Mouse (Mus musculus) ovary, adult 18-20 months (tissue): ENCODE data around the gene Ascl3.

Source experiments
- DNase-seq: peaks from one replicate; pipeline ENCODE4 v3.0.0; 2022; ENCODE audit warnings: low spot score, mixed read lengths

Gene Ascl3

GRCm38 (mm10) chr7:109731626-109732025 lies at the start of gene Ascl3:
Gene Ascl3, minus strand, starts transcription at chr7:109731726.
- DNase-seq: no peak

- no peak for DNase-seq
These were observed 49.6 kb upstream of the Ascl3 start for GRCm38 (mm10) chr7:109781087-109781469.

GRCm38 (mm10) chr7:109772251-109772650 lies 40.7 kb upstream of the Ascl3 start:
- DNase-seq: no peak

GRCm38 (mm10) chr7:109768699-109769383 lies 37.3 kb upstream of the Ascl3 start:
- no peak for DNase-seq

GRCm38 (mm10) chr7:109767575-109768350 lies 36.2 kb upstream of the Ascl3 start:
- no peak for DNase-seq

- no peak for DNase-seq
These were observed 32.5 kb upstream of the Ascl3 start for GRCm38 (mm10) chr7:109764009-109764408.

GRCm38 (mm10) chr7:109756291-109756690 lies 24.8 kb upstream of the Ascl3 start:
- no peak for DNase-seq

- no peak for DNase-seq
These were observed 22.5 kb upstream of the Ascl3 start for GRCm38 (mm10) chr7:109754034-109754433.

GRCm38 (mm10) chr7:109752008-109752925 lies 20.7 kb upstream of the Ascl3 start, which contains the start of gene Tmem9b:
Gene Tmem9b, minus strand, starts transcription at chr7:109752875.
- peak; percentile 58 for DNase-seq

- no peak for DNase-seq
These were observed 20.0 kb upstream of the Ascl3 start for GRCm38 (mm10) chr7:109751427-109752007.

GRCm38 (mm10) chr7:109747747-109748146 lies 16.2 kb upstream of the Ascl3 start:
- no peak for DNase-seq

- no peak for DNase-seq
These were observed 10.2 kb upstream of the Ascl3 start for GRCm38 (mm10) chr7:109741703-109742102.

- no peak for DNase-seq
These were observed 9.5 kb upstream of the Ascl3 start for GRCm38 (mm10) chr7:109741060-109741459.

GRCm38 (mm10) chr7:109739822-109740370 lies 8.4 kb upstream of the Ascl3 start:
- no peak for DNase-seq

GRCm38 (mm10) chr7:109734806-109735205 lies 3.3 kb upstream of the Ascl3 start:
- DNase-seq: peak; percentile 34

- DNase-seq: no peak
These were observed 7.8 kb downstream of the Ascl3 start, which contains the start of gene BC051019 for GRCm38 (mm10) chr7:109723697-109724096. Gene BC051019, minus strand, starts transcription at chr7:109723850.

GRCm38 (mm10) chr7:109723114-109723513 lies 8.4 kb downstream of the Ascl3 start:
- no peak for DNase-seq

GRCm38 (mm10) chr7:109722618-109723017 lies 8.9 kb downstream of the Ascl3 start:
- DNase-seq: no peak

GRCm38 (mm10) chr7:109719286-109719685 lies 12.2 kb downstream of the Ascl3 start:
- DNase-seq: no peak

GRCm38 (mm10) chr7:109713434-109713982 lies 18.0 kb downstream of the Ascl3 start:
- no peak for DNase-seq

GRCm38 (mm10) chr7:109712198-109712597 lies 19.3 kb downstream of the Ascl3 start:
- DNase-seq: no peak
